Mouse (Mus musculus): ENCODE measurements around the gene C87499.

C87499 gene

GRCm38 (mm10) chr4:88634311-88634710 lies at the start of gene C87499:
Gene C87499 (minus strand): TSS chr4:88634411.
- no peak for DNase-seq (ENCODE audit: low spot score in 2 of 2)

- DNase-seq (ENCODE audit: low spot score in 2 of 2), result no peak
Observed at GRCm38 (mm10) chr4:88683812-88684211, 49.6 kb upstream of the C87499 start, which contains the start of gene Ifna2. Gene Ifna2 (minus strand): TSS chr4:88683912.

GRCm38 (mm10) chr4:88681353-88681752 lies 47.1 kb upstream of the C87499 start:
- no peak for DNase-seq (ENCODE audit: low spot score in 2 of 2)

- peak in 1 of 2 experiments; percentile 11 for DNase-seq (ENCODE audit: low spot score in 2 of 2)
Observed at GRCm38 (mm10) chr4:88680362-88680761, 46.2 kb upstream of the C87499 start.

GRCm38 (mm10) chr4:88676824-88677223 lies 42.6 kb upstream of the C87499 start, which contains the start of gene Ifna16:
Gene Ifna16 (minus strand): TSS chr4:88676924.
- DNase-seq (ENCODE audit: low spot score in 2 of 2), result no peak

- no peak for DNase-seq (ENCODE audit: low spot score in 2 of 2)
Observed at GRCm38 (mm10) chr4:88655461-88655860, 21.2 kb upstream of the C87499 start.

- DNase-seq (ENCODE audit: low spot score in 2 of 2), result no peak
Observed at GRCm38 (mm10) chr4:88653644-88654043, 19.4 kb upstream of the C87499 start.

- no peak for DNase-seq (ENCODE audit: low spot score in 2 of 2)
Observed at GRCm38 (mm10) chr4:88644359-88644758, 10.1 kb upstream of the C87499 start, which contains the start of gene Ifna13. Gene Ifna13 (minus strand): TSS chr4:88644459.

GRCm38 (mm10) chr4:88642526-88642925 lies 8.3 kb upstream of the C87499 start:
- no peak for DNase-seq (ENCODE audit: low spot score in 2 of 2)

- peak; percentile 35 to 90 for DNase-seq (ENCODE audit: low spot score in 2 of 2)
Observed at GRCm38 (mm10) chr4:88641077-88641831, 7.0 kb upstream of the C87499 start.

- no peak for DNase-seq (ENCODE audit: low spot score in 2 of 2)
Observed at GRCm38 (mm10) chr4:88640704-88641076, 6.5 kb upstream of the C87499 start.

GRCm38 (mm10) chr4:88603276-88603675 lies 30.9 kb downstream of the C87499 start, which contains the start of gene Ifna12:
Gene Ifna12 (minus strand): TSS chr4:88603376.
- no peak for DNase-seq (ENCODE audit: low spot score in 2 of 2)

- DNase-seq (ENCODE audit: low spot score in 2 of 2), result no peak
Observed at GRCm38 (mm10) chr4:88592285-88592684, 41.9 kb downstream of the C87499 start, which contains the start of gene Ifna9. Gene Ifna9 (minus strand): TSS chr4:88592385.

Data from left cerebral cortex, adult 9 months (tissue).